ENCODE assay signal across 8 mouse cellular contexts in genomic region chr4:57956029-57956960, GRCm38 (mm10). TPM values are rescaled to one million over a fixed set of nuclear protein-coding genes. Genes with fewer than 3 reads are reported as not detected.
A peak's percentile ranks its signal among the peaks of the same experiment; 100 is the strongest.
DNase-seq lines count a peak whose midpoint lies in the region; ATAC-seq lines count a peak whose summit lies in the region.

Gene Txn1, minus strand, starts transcription at chr4:57956411.

- peak within 1 kb of the TSS; percentile 86 for H3K4me2 ChIP-seq in intestine, embryonic 14.5 days (ENCODE audit: low read length)

- peaks cover 20% of the 10 kb centered on the region for H3K4me1 ChIP-seq in intestine, embryonic 14.5 days (replicated peaks; ENCODE audit: control insufficient read depth, insufficient read depth, low read length)

- H3K9ac ChIP-seq in intestine, embryonic 14.5 days (ENCODE audit: low read length), result peak within 1 kb of the TSS; percentile 83

- no peaks in the 10 kb centered on the region for H3K27me3 ChIP-seq in intestine, embryonic 14.5 days (replicated peaks; ENCODE audit: control insufficient read depth, insufficient read depth, low read length)

- peak; percentile 97 to 98 for DNase-seq in adrenal gland, adult 18-20 months (ENCODE audit: low spot score in 2 of 2)
- peak; percentile 98 for DNase-seq in embryo, embryonic 11 days
- DNase-seq in gastrocnemius, postnatal 25 days, result peak; percentile 97
- DNase-seq in intestine, embryonic 14.5 days (ENCODE audit: low spot score), result peak; percentile 100
- DNase-seq in left cerebral cortex, postnatal 14 days (ENCODE audit: low spot score in 2 of 2), result peak; percentile 94 to 95
- DNase-seq in mesoderm, embryonic 11.5 days (ENCODE audit: low read depth, low spot score), result peak; percentile 97
- DNase-seq in right cerebral cortex, postnatal 36 days (ENCODE audit: low spot score in 2 of 2), result peak; percentile 93
- peak; percentile 99 for DNase-seq in yolk sac, embryonic 10.5 days (ENCODE audit: low spot score)

- WGBS in intestine, embryonic 14.5 days, result under 1% methylated on average over 70 of the region's 71 CpGs

- H3K4me3 ChIP-seq in intestine, embryonic 14.5 days (ENCODE audit: low read depth, low read length), result peak within 1 kb of the TSS; percentile 83

- intact Hi-C loops in left cerebral cortex, postnatal 14 days (cut with DNase I), result loop anchor here (10.0 kb wide), 1 partner anchor 119 kb away; no protein-coding TSS in a partner anchor

- peaks cover 11% of the 10 kb centered on the region for H3K36me3 ChIP-seq in intestine, embryonic 14.5 days (ENCODE audit: control insufficient read depth, insufficient read depth, low read length)

- ATAC-seq in intestine, embryonic 14.5 days (replicated peaks; ENCODE audit: low FRiP score, low TSS enrichment, low read depth), result peak; percentile 98

- no peaks in the 10 kb centered on the region for H3K9me3 ChIP-seq in intestine, embryonic 14.5 days (ENCODE audit: control insufficient read depth, low read length)

- peak within 1 kb of the TSS; percentile 96 for H3K27ac ChIP-seq in intestine, embryonic 14.5 days (ENCODE audit: low read depth)

RNA-seq across cellular contexts. Expression of gene Txn1, which starts in this region (rescaled TPM):
- 100 to 1,000 TPM; 260 to 272 TPM for total RNA-seq in adrenal gland, adult 18-20 months (2021)
- 10 to 100 TPM; 74.5 to 79.1 TPM for total RNA-seq in gastrocnemius, postnatal 25 days (2021)
- polyA plus RNA-seq in intestine, embryonic 14.5 days (2014; fragmentation: Nextera tagmentation; extraction: Ambion mirVana), result 551 and 575 TPM in 2 replicates
- total RNA-seq in left cerebral cortex, postnatal 14 days (2021), result 100 to 1,000 TPM; 156 to 165 TPM

Comparison
In these comparisons a context has a peak if more than half of its experiments do, and no peak if none do; other contexts are left out.
1. Peak in every context shown above with its lines: DNase-seq, ATAC-seq, H3K4me3 ChIP-seq and H3K27ac ChIP-seq.